Mouse (Mus musculus) macrophage (primary cell): ENCODE measurements around the gene Cdc40. TPM values are rescaled to one million over a fixed set of nuclear protein-coding genes. Genes with fewer than 3 reads are reported as not detected.

Experiments used
- polyA plus RNA-seq: library from polyadenylated mRNA; stranded (reverse); fragments of 250-400 nt; gene quantifications from 3 replicates; pipeline ENCODE4 v1.2.4, GENCODE M21; 2018; ENCODE audit warnings: inconsistent platforms

Cdc40 gene
- polyA plus RNA-seq, 1 experiment from 2014 or later: 17.8 TPM

Other genes starting within 250 kb of the Cdc40 start
- not detected in 3 replicates for gene Mettl24, start 200.0 kb downstream of the Cdc40 start, polyA plus RNA-seq
- not detected in 3 replicates for gene Wasf1, start 164 bp upstream of the Cdc40 start, polyA plus RNA-seq
- gene Gpr6, start 189.0 kb upstream of the Cdc40 start, polyA plus RNA-seq: not detected in 3 replicates